Mouse (Mus musculus): ENCODE data around the gene Elp4. TPM values are rescaled to one million over a fixed set of nuclear protein-coding genes. Genes with fewer than 3 reads are reported as not detected.

The Elp4 gene
- total and polyA plus RNA-seq, 3 experiments, result 15.8 to 16.0 TPM; not detected in 1

DNA sequence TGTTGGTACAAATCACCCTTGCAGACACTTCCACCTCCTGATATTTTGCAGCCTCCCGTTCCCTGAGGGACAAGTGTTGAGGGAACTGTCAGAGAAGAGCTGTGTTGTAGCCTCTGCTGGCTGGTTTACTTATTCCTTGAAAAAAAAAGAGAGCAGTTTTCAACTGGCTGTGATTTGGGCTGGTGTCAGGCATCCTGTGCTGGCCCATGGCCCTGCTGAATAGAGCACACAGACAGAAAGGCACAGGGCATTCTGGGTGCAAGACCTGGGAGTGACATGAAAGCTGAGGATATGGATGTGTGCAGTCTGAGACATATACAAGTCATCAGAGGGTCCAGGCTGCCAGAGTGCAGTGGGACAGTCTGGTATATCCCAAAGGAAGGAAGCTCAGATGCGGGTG lies 205.7 kb downstream of the Elp4 start:
- Histone ChIP-seq H3K9me3 (replicated peaks; ENCODE audit: insufficient read depth, low read length) (no peaks in the 10 kb centered on the region), H3K4me1 (ENCODE audit: control insufficient read depth in 1 of 2, insufficient read depth in 2 of 2, low read length in 2 of 2) (no peaks in the 10 kb centered on the region), H3K79me2 (ENCODE audit: control insufficient read depth, insufficient read depth, low read length, poor library complexity) (no peaks in the 10 kb centered on the region), H3K9ac (ENCODE audit: control insufficient read depth, low read depth, low read length, poor library complexity, severe bottlenecking) (no peak overlapping the region), H3K36me3 (ENCODE audit: control insufficient read depth in 1 of 2, insufficient read depth in 2 of 2, low read length in 2 of 2) (peaks cover 0 to 3% of the 10 kb centered on the region in 2 experiments; a peak in 1 of 4 replicates), H3K27ac (ENCODE audit: control insufficient read depth, low read depth, low read length) (no peak overlapping the region), H3K4me3 (ENCODE audit: control insufficient read depth in 1 of 2, insufficient read depth in 1 of 2, low read depth in 2 of 2, low read length in 2 of 2) (no peak overlapping the region), H3K27me3 (ENCODE audit: control insufficient read depth in 1 of 2, insufficient read depth in 2 of 2, low read length in 2 of 2) (no peaks in the 10 kb centered on the region)
- TF ChIP-seq ELF1 (IDR thresholded peaks at IDR 0.05; ENCODE audit: low read depth, low read length), result no peak
- no peak for TF ChIP-seq SMC3 (IDR thresholded peaks at IDR 0.05; ENCODE audit: low read depth, low read length)
- TF ChIP-seq MYC (IDR thresholded peaks at IDR 0.05; ENCODE audit: low read depth, low read length), result no peak
- no peak for TF ChIP-seq ZC3H11A (IDR thresholded peaks at IDR 0.05; ENCODE audit: low read depth, low read length)
- no peak for TF ChIP-seq NRF1 (IDR thresholded peaks at IDR 0.05; ENCODE audit: insufficient read depth, low read depth, low read length, poor library complexity, severe bottlenecking)
- no peak for TF ChIP-seq TAL1 (IDR thresholded peaks at IDR 0.05; ENCODE audit: low read length)
- TF ChIP-seq ZNF384 (IDR thresholded peaks at IDR 0.05; ENCODE audit: low read depth, low read length), result no peak
- no peak for TF ChIP-seq GABPA (IDR thresholded peaks at IDR 0.05; ENCODE audit: low read depth, low read length)
- TF ChIP-seq BHLHE40 (IDR thresholded peaks at IDR 0.05; ENCODE audit: borderline replicate concordance, low read depth, low read length), result no peak
- TF ChIP-seq MAX (IDR thresholded peaks at IDR 0.05; ENCODE audit: low read length), result no peak
- TF ChIP-seq EP300 (IDR thresholded peaks at IDR 0.05; ENCODE audit: low read depth in 1 of 2, low read length in 2 of 2), result no peak
- no peak for TF ChIP-seq UBTF (IDR thresholded peaks at IDR 0.05; ENCODE audit: borderline replicate concordance, insufficient read depth, low read depth, low read length)
- no peak for DNase-seq (ENCODE audit: low read depth, low spot score)

DNA sequence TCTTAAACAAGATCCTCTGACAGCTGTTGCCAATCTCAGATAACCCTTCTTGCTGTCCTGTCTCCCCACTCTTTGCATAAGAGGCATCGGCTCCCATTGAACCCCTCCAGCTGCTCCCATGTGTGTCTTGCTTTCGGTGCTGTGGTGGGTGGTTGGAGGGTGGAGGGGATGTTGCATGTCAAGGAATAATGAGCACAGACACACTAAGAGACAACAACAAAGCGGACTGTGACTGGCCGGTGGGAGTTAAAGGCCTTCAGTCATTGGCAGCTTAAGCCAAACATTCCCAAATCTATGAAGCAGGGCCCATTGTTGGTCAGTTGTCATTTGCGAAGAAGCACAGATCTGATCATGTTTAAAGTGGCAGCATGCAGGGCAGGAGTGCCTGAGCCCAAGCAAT lies 206.6 kb downstream of the Elp4 start:
- no peaks in the 10 kb centered on the region for H3K79me2 ChIP-seq (ENCODE audit: control insufficient read depth, insufficient read depth, low read length, poor library complexity)
- peaks cover 0 to 3% of the 10 kb centered on the region in 2 experiments; a peak in 2 of 4 replicates for H3K36me3 ChIP-seq (ENCODE audit: control insufficient read depth in 1 of 2, insufficient read depth in 2 of 2, low read length in 2 of 2)
- no peaks in the 10 kb centered on the region for H3K9me3 ChIP-seq (replicated peaks; ENCODE audit: insufficient read depth, low read length)
- H3K4me3 ChIP-seq (ENCODE audit: control insufficient read depth in 1 of 2, insufficient read depth in 1 of 2, low read depth in 2 of 2, low read length in 2 of 2), result no peak overlapping the region
- DNase-seq (ENCODE audit: low read depth, low spot score), result no peak
- no peaks in the 10 kb centered on the region for H3K4me1 ChIP-seq (ENCODE audit: control insufficient read depth in 1 of 2, insufficient read depth in 2 of 2, low read length in 2 of 2)
- H3K27ac ChIP-seq (ENCODE audit: control insufficient read depth, low read depth, low read length), result no peak overlapping the region
- TF ChIP-seq TBP (IDR thresholded peaks at IDR 0.05; ENCODE audit: low read depth, low read length), result no peak
- TF ChIP-seq UBTF (IDR thresholded peaks at IDR 0.05; ENCODE audit: borderline replicate concordance, insufficient read depth, low read depth, low read length), result no peak
- no peak for TF ChIP-seq MAX (IDR thresholded peaks at IDR 0.05; ENCODE audit: low read length)
- TF ChIP-seq HCFC1 (IDR thresholded peaks at IDR 0.05; ENCODE audit: low read depth, low read length), result no peak
- no peak for TF ChIP-seq MXI1 (IDR thresholded peaks at IDR 0.05; ENCODE audit: low read depth, low read length)
- no peak for TF ChIP-seq GABPA (IDR thresholded peaks at IDR 0.05; ENCODE audit: low read depth, low read length)
- no peak for TF ChIP-seq ZC3H11A (IDR thresholded peaks at IDR 0.05; ENCODE audit: low read depth, low read length)
- TF ChIP-seq SIN3A (IDR thresholded peaks at IDR 0.05; ENCODE audit: low read length), result no peak
- no peak for TF ChIP-seq KAT2A (conservative IDR thresholded peaks at IDR 0.05; ENCODE audit: low read depth, low read length)
- TF ChIP-seq ELF1 (IDR thresholded peaks at IDR 0.05; ENCODE audit: low read depth, low read length), result no peak
- no peaks in the 10 kb centered on the region for H3K27me3 ChIP-seq (ENCODE audit: control insufficient read depth in 1 of 2, insufficient read depth in 2 of 2, low read length in 2 of 2)
- no peak overlapping the region for H3K9ac ChIP-seq (ENCODE audit: control insufficient read depth, low read depth, low read length, poor library complexity, severe bottlenecking)

Data from MEL (cell line).